Mouse (Mus musculus): ENCODE data around the gene Psmd1. TPM values are rescaled to one million over a fixed set of nuclear protein-coding genes. Genes with fewer than 3 reads are reported as not detected.

Psmd1 gene
- polyA plus RNA-seq, 1 experiment from 2014 or later, result 134 TPM

GRCm38 (mm10) chr1:86048744-86049143, 15.4 kb upstream of the Psmd1 start:
- H3K4me1 ChIP-seq (ENCODE audit: control insufficient read depth in 2 of 2, insufficient read depth in 2 of 2, low read length in 2 of 2), result peaks cover 11 to 22% of the 10 kb centered on the region in 2 experiments
- H3K27me3 ChIP-seq (ENCODE audit: control insufficient read depth, insufficient read depth, low read length), result peaks cover 47% of the 10 kb centered on the region
- no peak overlapping the region for H3K4me2 ChIP-seq (ENCODE audit: low read length)
- no peaks in the 10 kb centered on the region for H3K9me3 ChIP-seq (ENCODE audit: control insufficient read depth, low read length)
- WGBS, result 61% methylated on average over 3 of the region's 3 CpGs
- no peak overlapping the region for H3K27ac ChIP-seq (replicated peaks in 1 of 2; ENCODE audit: control insufficient read depth in 1 of 2, insufficient read depth in 1 of 2, low read depth in 2 of 2, low read length in 2 of 2)
- H3K4me3 ChIP-seq (ENCODE audit: control insufficient read depth in 1 of 2, insufficient read depth in 1 of 2, low read depth in 1 of 2, low read length in 2 of 2), result no peak overlapping the region
- H3K9ac ChIP-seq (ENCODE audit: low read length), result no peak overlapping the region
- no peaks in the 10 kb centered on the region for H3K36me3 ChIP-seq (ENCODE audit: control insufficient read depth, insufficient read depth, low read length)
- no peak for ATAC-seq (ENCODE audit: insufficient number of reproducible peaks, insufficient read depth, low FRiP score, low read depth)

DNA sequence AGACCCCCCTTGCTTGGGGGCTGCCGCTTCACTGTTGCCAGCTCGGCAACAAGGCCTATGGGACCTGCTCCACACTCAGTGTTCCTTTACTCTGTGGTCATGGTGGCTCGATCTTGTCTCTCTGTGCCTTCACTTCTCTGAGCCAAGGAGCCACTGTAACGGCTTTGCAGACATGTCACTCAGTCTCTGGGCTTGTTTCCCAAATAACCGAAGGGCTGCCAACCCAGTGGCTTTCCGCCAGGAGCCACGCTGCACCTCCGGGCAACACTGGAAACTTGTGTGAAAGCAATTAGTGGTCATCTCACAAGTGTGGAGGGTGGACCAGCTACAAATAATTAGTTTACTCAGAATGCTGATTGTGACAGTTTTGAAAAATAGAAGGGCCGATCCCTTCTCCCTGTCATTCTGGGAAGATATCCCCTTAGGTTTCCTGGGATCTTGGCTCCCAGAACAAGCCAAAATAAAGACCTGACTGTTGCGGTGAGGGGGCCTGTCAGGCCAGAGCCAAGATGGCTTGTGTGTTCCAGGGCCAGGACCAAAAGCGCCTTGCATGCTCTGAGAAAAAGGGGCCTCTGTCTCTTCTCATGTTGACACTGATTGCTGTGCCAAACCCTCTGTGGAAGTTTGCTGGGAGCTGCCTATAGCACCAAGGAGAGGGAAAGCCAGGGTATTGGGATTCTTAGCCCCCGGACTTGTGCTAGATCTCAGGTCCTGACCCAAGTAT, 10.8 kb upstream of the Psmd1 start:
- Histone ChIP-seq H3K36me3 (ENCODE audit: control insufficient read depth, insufficient read depth, low read length) (no peaks in the 10 kb centered on the region), H3K27ac (replicated peaks in 1 of 2; ENCODE audit: control insufficient read depth in 1 of 2, insufficient read depth in 1 of 2, low read depth in 2 of 2, low read length in 2 of 2) (peak overlapping the region; percentile 36 to 43), H3K27me3 (ENCODE audit: control insufficient read depth, insufficient read depth, low read length) (peaks cover 8% of the 10 kb centered on the region), H3K4me1 (ENCODE audit: control insufficient read depth in 2 of 2, insufficient read depth in 2 of 2, low read length in 2 of 2) (peaks cover 3 to 4% of the 10 kb centered on the region in 2 experiments; a peak in 3 of 4 replicates), H3K4me3 (ENCODE audit: control insufficient read depth in 1 of 2, insufficient read depth in 1 of 2, low read depth in 1 of 2, low read length in 2 of 2) (no peak overlapping the region), H3K9me3 (ENCODE audit: control insufficient read depth, low read length) (no peaks in the 10 kb centered on the region), H3K9ac (ENCODE audit: low read length) (no peak overlapping the region), H3K4me2 (ENCODE audit: low read length) (no peak overlapping the region)
- ATAC-seq (ENCODE audit: insufficient number of reproducible peaks, insufficient read depth, low FRiP score, low read depth), result no peak
- WGBS, result 67% methylated on average over 12 of the region's 12 CpGs

DNA sequence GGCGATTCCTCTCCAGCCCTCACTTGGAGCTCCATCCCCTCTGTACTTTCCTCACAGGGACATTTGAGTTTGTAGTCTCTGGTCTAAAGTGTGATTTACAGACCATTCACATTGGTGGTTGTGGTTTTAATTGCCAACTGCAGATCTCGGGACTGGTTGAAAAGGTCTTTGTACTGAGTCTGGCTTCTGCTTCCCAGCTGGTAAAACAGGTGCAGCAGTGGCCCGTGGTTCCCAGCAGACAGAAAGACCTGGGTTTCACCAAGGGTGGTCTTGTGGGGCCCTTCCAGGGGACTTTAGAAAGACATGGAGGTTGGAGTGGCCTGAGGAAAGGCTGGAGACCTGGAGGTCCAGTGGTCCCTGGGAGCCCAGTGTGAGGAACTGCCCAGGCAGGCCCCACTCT, 9.2 kb upstream of the Psmd1 start:
- WGBS, result 64% methylated on average over 3 of the region's 3 CpGs
- H3K4me3 ChIP-seq (ENCODE audit: control insufficient read depth in 1 of 2, insufficient read depth in 1 of 2, low read depth in 1 of 2, low read length in 2 of 2), result no peak overlapping the region
- H3K4me1 ChIP-seq (ENCODE audit: control insufficient read depth in 2 of 2, insufficient read depth in 2 of 2, low read length in 2 of 2), result peaks cover 3 to 4% of the 10 kb centered on the region in 2 experiments; a peak in 1 of 4 replicates
- H3K4me2 ChIP-seq (ENCODE audit: low read length), result no peak overlapping the region
- H3K27me3 ChIP-seq (ENCODE audit: control insufficient read depth, insufficient read depth, low read length), result no peaks in the 10 kb centered on the region
- H3K9me3 ChIP-seq (ENCODE audit: control insufficient read depth, low read length), result no peaks in the 10 kb centered on the region
- H3K27ac ChIP-seq (replicated peaks in 1 of 2; ENCODE audit: control insufficient read depth in 1 of 2, insufficient read depth in 1 of 2, low read depth in 2 of 2, low read length in 2 of 2), result no peak overlapping the region
- ATAC-seq (ENCODE audit: insufficient number of reproducible peaks, insufficient read depth, low FRiP score, low read depth), result no peak
- no peaks in the 10 kb centered on the region for H3K36me3 ChIP-seq (ENCODE audit: control insufficient read depth, insufficient read depth, low read length)
- H3K9ac ChIP-seq (ENCODE audit: low read length), result no peak overlapping the region

GRCm38 (mm10) chr1:86056284-86056683, 7.9 kb upstream of the Psmd1 start:
- no peaks in the 10 kb centered on the region for H3K9me3 ChIP-seq (ENCODE audit: control insufficient read depth, low read length)
- no peaks in the 10 kb centered on the region for H3K27me3 ChIP-seq (ENCODE audit: control insufficient read depth, insufficient read depth, low read length)
- no peak for ATAC-seq (ENCODE audit: insufficient number of reproducible peaks, insufficient read depth, low FRiP score, low read depth)
- 82% methylated on average over 4 of the region's 4 CpGs for WGBS
- peaks cover 3 to 4% of the 10 kb centered on the region in 2 experiments; a peak in 1 of 4 replicates for H3K4me1 ChIP-seq (ENCODE audit: control insufficient read depth in 2 of 2, insufficient read depth in 2 of 2, low read length in 2 of 2)
- H3K9ac ChIP-seq (ENCODE audit: low read length), result no peak overlapping the region
- no peak overlapping the region for H3K4me2 ChIP-seq (ENCODE audit: low read length)
- no peak overlapping the region for H3K27ac ChIP-seq (replicated peaks in 1 of 2; ENCODE audit: control insufficient read depth in 1 of 2, insufficient read depth in 1 of 2, low read depth in 2 of 2, low read length in 2 of 2)
- H3K4me3 ChIP-seq (ENCODE audit: control insufficient read depth in 1 of 2, insufficient read depth in 1 of 2, low read depth in 1 of 2, low read length in 2 of 2), result no peak overlapping the region
- no peaks in the 10 kb centered on the region for H3K36me3 ChIP-seq (ENCODE audit: control insufficient read depth, insufficient read depth, low read length)

GRCm38 (mm10) chr1:86058856-86059769, 5.1 kb upstream of the Psmd1 start:
- Histone ChIP-seq H3K27ac (replicated peaks in 1 of 2; ENCODE audit: control insufficient read depth in 1 of 2, insufficient read depth in 1 of 2, low read depth in 2 of 2, low read length in 2 of 2) (no peak overlapping the region), H3K36me3 (ENCODE audit: control insufficient read depth, insufficient read depth, low read length) (no peaks in the 10 kb centered on the region), H3K9ac (ENCODE audit: low read length) (peak overlapping the region; percentile 71), H3K4me1 (ENCODE audit: control insufficient read depth in 2 of 2, insufficient read depth in 2 of 2, low read length in 2 of 2) (peaks cover 3 to 4% of the 10 kb centered on the region in 2 experiments; a peak in 1 of 4 replicates), H3K4me2 (ENCODE audit: low read length) (peak overlapping the region; percentile 76), H3K9me3 (ENCODE audit: control insufficient read depth, low read length) (no peaks in the 10 kb centered on the region), H3K4me3 (ENCODE audit: control insufficient read depth in 1 of 2, insufficient read depth in 1 of 2, low read depth in 1 of 2, low read length in 2 of 2) (peak overlapping the region; percentile 41 to 53), H3K27me3 (ENCODE audit: control insufficient read depth, insufficient read depth, low read length) (no peaks in the 10 kb centered on the region)
- ATAC-seq (ENCODE audit: insufficient number of reproducible peaks, insufficient read depth, low FRiP score, low read depth), result peak; percentile 56; the same call in 1 of the 2 replicates
- 10% methylated on average over 21 of the region's 21 CpGs for WGBS

GRCm38 (mm10) chr1:86062523-86062922, 1.7 kb upstream of the Psmd1 start:
- Histone ChIP-seq H3K9me3 (ENCODE audit: control insufficient read depth, low read length) (peaks cover 2% of the 10 kb centered on the region; the same call in 1 of the 2 replicates), H3K4me1 (ENCODE audit: control insufficient read depth in 2 of 2, insufficient read depth in 2 of 2, low read length in 2 of 2) (peaks cover 5 to 15% of the 10 kb centered on the region in 2 experiments), H3K36me3 (ENCODE audit: control insufficient read depth, insufficient read depth, low read length) (no peaks in the 10 kb centered on the region), H3K4me2 (ENCODE audit: low read length) (no peak overlapping the region), H3K9ac (ENCODE audit: low read length) (no peak overlapping the region), H3K27ac (replicated peaks in 1 of 2; ENCODE audit: control insufficient read depth in 1 of 2, insufficient read depth in 1 of 2, low read depth in 2 of 2, low read length in 2 of 2) (no peak overlapping the region), H3K27me3 (ENCODE audit: control insufficient read depth, insufficient read depth, low read length) (no peaks in the 10 kb centered on the region), H3K4me3 (ENCODE audit: control insufficient read depth in 1 of 2, insufficient read depth in 1 of 2, low read depth in 1 of 2, low read length in 2 of 2) (no peak overlapping the region)
- no peak for ATAC-seq (ENCODE audit: insufficient number of reproducible peaks, insufficient read depth, low FRiP score, low read depth)
- WGBS, result 78% methylated on average over 6 of the region's 6 CpGs

DNA sequence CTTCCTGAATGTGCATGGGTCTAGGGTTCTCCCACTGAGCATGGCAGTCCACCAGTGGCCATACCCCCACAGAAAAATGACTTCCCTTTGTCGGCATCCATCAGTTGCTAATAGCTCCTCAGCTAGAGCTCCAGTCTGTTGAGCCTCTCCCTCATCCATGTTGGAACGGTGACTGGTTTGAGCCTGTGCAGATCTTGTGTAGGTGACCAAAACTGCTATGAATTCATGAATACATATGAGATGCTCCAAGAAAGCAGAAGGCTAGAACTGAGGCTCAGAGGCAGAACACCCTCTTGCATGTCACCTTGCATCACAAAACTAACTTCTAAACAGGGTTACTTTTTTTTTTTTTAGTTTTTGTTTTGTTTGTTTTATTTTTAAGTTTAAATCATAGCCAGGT, 12.4 kb downstream of the Psmd1 start:
- no peak overlapping the region for H3K9ac ChIP-seq (ENCODE audit: low read length)
- no peak for ATAC-seq (ENCODE audit: insufficient number of reproducible peaks, insufficient read depth, low FRiP score, low read depth)
- H3K4me3 ChIP-seq (ENCODE audit: control insufficient read depth in 1 of 2, insufficient read depth in 1 of 2, low read depth in 1 of 2, low read length in 2 of 2), result no peak overlapping the region
- no peaks in the 10 kb centered on the region for H3K27me3 ChIP-seq (ENCODE audit: control insufficient read depth, insufficient read depth, low read length)
- no peaks in the 10 kb centered on the region for H3K4me1 ChIP-seq (ENCODE audit: control insufficient read depth in 2 of 2, insufficient read depth in 2 of 2, low read length in 2 of 2)
- no peak overlapping the region for H3K27ac ChIP-seq (replicated peaks in 1 of 2; ENCODE audit: control insufficient read depth in 1 of 2, insufficient read depth in 1 of 2, low read depth in 2 of 2, low read length in 2 of 2)
- peaks cover 87% of the 10 kb centered on the region for H3K36me3 ChIP-seq (ENCODE audit: control insufficient read depth, insufficient read depth, low read length)
- H3K4me2 ChIP-seq (ENCODE audit: low read length), result no peak overlapping the region
- no peaks in the 10 kb centered on the region for H3K9me3 ChIP-seq (ENCODE audit: control insufficient read depth, low read length)
- WGBS, result 97% methylated on average over 2 of the region's 2 CpGs
